Mouse (Mus musculus) NIH3T3 (cell line): Measurements from ENCODE around the gene Tprg.

Experiments
- DNase-seq: peaks from one replicate; pipeline ENCODE4 v3.0.0-alpha.2; 2012; ENCODE audit warnings: low read depth

The Tprg gene

GRCm38 (mm10) chr16:25333279-25334219, 46.9 kb downstream of the Tprg start:
- DNase-seq: no peak

GRCm38 (mm10) chr16:25335058-25335703, 48.6 kb downstream of the Tprg start:
- DNase-seq: no peak

DNA sequence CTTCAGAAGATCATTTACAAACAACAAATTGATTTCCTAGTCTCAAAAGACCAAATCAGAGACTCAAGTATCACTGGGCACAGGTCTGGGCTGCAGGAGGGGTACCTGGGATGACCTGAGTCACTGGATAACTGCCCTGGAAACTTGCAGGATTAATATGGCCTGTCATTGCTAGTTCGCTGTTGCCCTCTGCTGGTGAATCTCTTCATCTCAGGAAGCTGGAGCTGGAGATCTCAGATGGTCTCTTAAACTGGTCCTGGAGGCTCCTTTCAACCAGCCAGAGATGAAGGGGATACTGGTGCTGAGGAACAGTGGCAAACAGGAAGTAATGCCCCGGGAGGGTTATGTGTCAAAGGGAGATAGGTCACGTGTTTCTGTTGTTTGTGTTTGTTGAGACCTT, 63.0 kb downstream of the Tprg start:
- peak; percentile 88 for DNase-seq

- no peak for DNase-seq
These were observed 81.2 kb downstream of the Tprg start for GRCm38 (mm10) chr16:25367834-25368233.

GRCm38 (mm10) chr16:25369984-25370412, 83.4 kb downstream of the Tprg start:
- no peak for DNase-seq

DNA sequence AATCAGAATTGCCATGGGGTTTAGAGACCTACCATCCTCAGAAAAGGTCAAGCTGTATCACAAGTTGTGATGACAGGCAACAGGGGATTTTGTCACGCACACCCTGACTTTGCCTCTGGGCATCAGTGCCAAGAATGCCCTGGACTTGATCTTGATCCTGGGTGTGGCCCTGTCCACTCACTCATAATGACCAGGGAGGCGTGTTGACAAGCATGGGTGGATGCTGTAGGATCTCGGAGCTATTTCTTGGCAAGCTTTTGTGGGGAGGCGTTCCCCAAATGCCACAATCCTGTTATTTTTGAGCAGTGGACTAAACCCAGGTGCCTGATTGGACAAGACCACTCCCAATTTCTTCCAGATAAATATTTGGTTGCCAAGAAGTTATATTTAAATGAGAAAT, 87.5 kb downstream of the Tprg start:
- peak; percentile 50 for DNase-seq

- DNase-seq: peak; percentile 59
These were observed 88.2 kb downstream of the Tprg start for GRCm38 (mm10) chr16:25374775-25375174.

- peak; percentile 91 for DNase-seq
These were observed 90.2 kb downstream of the Tprg start for GRCm38 (mm10) chr16:25376720-25377373.

GRCm38 (mm10) chr16:25377695-25378094, 91.1 kb downstream of the Tprg start:
- DNase-seq: peak; percentile 50

- DNase-seq: peak; percentile 57
These were observed 99.0 kb downstream of the Tprg start for GRCm38 (mm10) chr16:25385498-25386192.

GRCm38 (mm10) chr16:25394676-25395075, 108.1 kb downstream of the Tprg start:
- no peak for DNase-seq

GRCm38 (mm10) chr16:25404156-25404555, 117.5 kb downstream of the Tprg start:
- no peak for DNase-seq

DNA sequence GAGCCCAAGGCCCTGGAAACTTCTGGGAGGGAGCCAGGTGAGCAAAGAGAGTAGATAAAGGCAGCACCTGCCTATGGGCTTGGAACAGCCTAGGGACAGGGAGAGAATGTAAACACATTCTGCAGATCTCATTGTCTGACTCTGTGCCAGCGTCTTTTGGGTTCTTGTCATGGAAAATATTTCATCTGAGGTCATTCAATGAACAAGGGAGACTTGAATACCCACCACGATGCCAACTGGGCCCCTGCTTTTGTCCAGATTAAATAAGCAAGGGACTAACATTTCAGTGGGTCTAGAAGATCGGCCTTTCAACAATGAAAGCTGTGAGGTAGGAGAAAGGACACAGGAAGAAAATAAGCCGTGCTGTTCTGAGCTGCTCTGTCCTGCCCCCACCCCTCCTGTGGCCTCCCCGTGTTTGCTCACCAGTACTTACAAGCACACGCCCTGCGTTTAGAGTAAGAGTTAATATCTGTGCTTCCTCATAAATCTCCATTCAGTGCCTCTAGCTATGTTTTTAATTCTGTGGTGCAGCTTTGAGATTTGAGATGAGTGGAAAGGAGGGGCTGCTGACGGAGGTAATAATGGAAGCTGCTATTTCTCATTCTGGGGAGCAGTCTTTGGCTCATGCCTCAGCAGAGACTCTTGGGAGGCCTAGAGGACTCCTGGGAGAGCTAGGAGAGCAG, 120.7 kb downstream of the Tprg start:
- peak; percentile 82 for DNase-seq

- no peak for DNase-seq
These were observed 121.4 kb downstream of the Tprg start for GRCm38 (mm10) chr16:25408032-25408431.

- no peak for DNase-seq
These were observed 124.7 kb downstream of the Tprg start for GRCm38 (mm10) chr16:25411307-25411706.

GRCm38 (mm10) chr16:25413885-25414284, 127.3 kb downstream of the Tprg start:
- DNase-seq: peak; percentile 23

GRCm38 (mm10) chr16:25415186-25415585, 128.6 kb downstream of the Tprg start:
- DNase-seq: peak; percentile 61

DNA sequence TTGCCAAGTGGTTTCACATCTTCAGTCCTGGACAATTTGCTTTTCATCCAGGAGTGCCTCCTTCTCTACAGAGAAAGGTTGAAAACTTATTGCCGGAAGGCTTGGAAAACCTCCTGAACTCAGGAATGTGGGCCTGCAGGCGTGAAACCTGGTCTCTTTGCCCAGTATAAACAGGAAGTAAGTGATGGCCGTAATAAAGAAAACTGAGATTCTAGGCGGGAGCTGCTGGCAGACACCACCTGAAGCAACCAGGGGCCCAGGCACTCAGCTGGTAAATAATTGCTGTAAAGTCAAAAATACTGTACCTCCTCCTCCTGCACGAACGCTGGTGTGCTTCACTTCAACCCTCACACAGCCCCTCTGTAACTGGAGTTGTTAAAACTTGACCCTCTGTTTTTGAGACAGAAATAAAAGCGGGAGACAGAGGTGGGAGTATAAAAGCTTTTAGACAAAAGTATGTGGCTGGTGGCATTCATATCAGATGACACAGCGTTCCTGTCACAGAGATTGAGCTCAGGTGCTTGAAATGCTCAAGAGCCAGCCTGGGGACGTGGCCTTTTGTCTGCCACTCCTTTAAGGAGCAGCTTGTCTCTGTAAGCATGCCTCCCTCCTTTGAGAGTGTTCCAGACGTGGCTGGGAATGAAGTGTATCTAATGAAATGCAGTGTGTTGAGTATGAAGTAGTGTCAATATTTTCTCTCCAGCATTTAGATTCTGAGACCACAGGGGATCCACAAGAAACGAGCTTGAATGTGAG, 131.4 kb downstream of the Tprg start:
- no peak for DNase-seq

- DNase-seq: no peak
These were observed 136.4 kb downstream of the Tprg start for GRCm38 (mm10) chr16:25422997-25423396.

GRCm38 (mm10) chr16:25424001-25424400, 137.4 kb downstream of the Tprg start:
- DNase-seq: no peak

DNA sequence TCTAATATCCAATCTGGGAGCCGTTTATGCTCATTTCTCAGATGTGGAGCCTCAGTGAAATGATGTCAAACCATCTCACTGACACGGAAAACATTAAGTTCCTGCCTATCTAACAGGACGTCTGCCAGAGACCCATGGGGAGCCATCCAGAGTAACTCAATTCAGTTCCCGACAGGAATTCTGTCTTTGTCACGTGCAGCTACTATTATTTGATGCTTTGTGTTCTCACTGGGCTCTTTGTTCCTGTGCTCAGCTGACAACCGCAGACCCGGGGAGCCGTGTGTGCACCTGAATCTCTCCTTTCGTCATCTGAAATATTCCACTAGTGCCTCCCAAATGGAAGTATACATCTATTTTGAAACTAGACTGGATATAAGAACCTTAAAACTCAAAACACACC, 138.3 kb downstream of the Tprg start:
- no peak for DNase-seq
